Mouse (Mus musculus) urinary bladder, postnatal 10 days (tissue): Measurements from ENCODE around the gene Acer2.
"Not testable (repeated sequence)": the region's sequence is repeated elsewhere in the genome, so short reads cannot be mapped to it uniquely, and the experiment has no call there.

Source experiments
- DNase-seq: peaks from one replicate; pipeline ENCODE4 v3.0.0; 2022; ENCODE audit warnings: low spot score

Gene Acer2

DNA sequence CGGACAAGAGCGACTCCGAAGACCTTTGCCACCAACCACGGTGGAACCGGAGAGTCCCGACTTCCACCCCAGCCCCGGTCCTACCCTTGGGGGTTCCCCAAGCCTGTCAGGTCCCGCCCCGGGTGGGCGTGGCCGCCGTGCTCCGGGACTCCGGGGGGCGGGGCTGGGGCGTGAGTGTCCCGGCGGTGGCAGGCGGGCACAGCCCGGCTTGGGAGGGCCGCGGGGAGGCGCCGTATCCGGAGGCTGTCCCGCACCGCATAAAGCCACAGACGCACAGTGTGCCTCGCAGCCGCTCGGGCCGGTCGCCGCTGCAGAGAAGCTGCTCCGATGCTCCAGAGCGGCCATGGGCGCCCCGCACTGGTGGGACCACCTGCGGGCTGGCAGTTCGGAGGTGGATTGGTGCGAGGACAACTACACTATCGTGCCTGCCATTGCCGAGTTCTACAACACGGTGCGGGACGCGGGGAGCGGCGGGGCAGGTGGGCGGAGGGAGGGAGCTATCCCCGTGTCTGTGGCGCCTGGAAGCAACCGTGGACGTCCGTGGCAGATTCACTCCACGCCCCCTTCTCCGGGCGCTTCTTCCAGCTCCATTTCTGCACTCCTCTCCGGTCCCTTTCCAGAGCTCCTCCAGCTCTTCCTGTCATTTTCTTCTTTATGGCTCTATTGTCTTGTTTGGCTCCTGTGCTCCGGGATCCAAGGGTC lies at the start of gene Acer2:
TSS of gene Acer2 (plus strand) at position 251 of the 702 bp plus-strand sequence.
- peak; percentile 68 for DNase-seq

DNA sequence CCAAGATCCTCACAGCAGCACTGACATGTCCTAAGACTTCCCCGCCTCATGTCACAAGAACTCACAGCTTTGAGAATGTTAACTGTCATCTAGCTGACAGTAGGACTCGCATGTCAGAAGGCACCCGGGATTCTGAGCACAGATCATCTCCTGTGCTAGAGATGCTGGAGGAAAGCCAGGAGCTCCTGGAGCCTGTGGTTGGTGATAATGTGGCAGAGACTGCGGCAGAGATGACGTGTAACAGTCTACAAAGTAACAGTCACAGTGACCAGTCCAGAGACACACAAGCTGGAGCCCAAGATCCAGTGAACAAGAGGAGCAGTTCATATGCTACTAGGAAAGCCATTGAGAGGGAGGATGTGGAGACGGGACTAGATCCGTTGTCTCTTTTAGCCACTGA lies 49.1 kb upstream of the Acer2 start:
- no peak for DNase-seq

DNA sequence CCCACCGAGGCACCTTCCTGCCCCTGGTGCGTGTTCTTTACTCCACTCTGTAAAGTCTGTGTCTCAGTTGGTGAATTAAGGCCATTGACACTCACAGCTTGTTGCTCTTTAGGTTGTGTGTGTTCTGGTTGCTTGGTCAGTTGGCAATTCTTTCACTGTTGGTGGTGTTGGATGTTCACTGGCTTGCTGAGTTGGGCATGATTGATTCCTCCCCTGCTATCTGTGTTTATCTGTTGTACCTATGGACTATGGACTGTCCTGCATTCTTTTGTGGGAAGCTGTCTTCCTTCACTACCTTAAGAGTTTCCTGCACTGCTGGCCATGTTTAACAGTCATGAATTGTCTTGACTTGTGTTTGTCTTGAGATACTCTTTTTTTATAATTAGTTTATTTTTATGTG lies 42.3 kb upstream of the Acer2 start:
- no peak for DNase-seq

DNA sequence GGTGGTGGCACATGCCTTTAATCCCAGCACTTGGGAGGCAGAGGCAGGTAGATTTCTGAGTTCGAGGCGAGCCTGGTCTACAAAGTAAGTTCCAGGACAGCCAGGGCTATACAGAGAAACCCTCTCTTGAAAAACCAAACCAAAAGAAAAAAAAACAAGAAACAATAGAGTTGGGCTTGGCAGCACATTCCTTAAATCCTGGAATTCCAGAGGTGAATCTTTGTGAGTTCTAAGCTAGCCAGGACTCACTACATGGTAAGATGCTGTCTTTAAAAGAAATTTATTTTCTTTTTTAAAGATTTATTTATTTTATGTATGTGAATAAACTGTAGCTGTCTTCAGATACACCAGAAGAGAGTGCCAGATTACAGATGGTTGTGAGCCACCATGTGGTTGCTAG lies 33.1 kb upstream of the Acer2 start:
- not testable (repeated sequence) for DNase-seq

DNA sequence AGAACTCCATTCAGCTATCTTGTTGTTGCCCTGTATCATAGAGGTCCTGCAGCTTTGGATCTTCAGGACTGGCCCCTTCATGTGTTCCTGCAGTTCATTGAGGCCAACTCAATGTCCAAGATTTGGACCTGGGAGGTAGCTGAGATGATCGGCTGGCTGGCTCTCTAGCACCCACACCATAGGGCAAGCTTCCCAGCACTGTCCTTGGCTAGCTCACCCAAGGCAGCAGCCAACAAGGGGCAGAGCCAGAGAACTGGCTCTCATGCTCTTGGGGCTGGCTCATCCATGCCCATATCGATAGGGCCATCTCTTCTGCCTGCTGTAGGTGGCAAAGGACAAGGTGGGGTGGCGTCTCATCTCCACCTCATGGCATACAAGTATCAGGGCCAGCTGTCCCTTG lies 28.8 kb upstream of the Acer2 start:
- no peak for DNase-seq

DNA sequence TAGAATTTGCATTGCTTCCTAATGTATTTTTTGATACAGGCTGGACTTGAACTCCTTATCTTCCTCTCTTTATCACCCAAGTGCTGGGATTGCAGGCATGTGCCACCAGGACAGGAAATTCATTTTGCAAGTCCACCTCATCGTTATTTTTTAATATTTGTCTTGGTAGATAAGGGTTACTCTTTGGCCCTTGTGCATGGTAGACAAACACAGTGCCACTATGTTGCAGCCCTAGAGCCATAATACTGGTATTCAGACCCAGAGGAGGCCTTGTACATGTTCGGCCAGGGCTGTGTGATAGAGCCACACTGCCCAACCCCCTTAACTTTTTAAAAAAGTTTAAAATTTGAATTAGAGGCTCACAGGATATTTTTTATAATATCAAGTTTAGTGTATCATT lies 26.9 kb upstream of the Acer2 start:
- no peak for DNase-seq

DNA sequence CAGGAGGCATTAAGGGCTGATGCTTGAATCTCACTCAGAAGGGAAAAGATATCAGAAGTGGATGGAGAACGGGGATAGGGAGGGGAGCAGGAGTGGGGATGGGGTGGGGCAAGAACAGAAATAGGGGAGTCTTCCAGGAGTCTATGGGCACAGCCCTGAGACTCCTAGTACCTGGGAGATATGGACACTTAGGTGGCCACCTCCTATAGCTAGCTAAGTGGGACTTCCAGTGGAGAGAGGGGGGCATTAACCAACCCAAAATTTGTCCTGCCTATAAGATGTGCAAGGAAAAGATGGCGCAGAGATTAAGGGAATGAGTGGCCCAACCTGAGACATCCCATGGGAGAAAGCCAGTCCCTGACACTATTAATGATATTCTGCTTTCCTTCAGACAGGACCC lies 22.9 kb upstream of the Acer2 start:
- DNase-seq = no peak

DNA sequence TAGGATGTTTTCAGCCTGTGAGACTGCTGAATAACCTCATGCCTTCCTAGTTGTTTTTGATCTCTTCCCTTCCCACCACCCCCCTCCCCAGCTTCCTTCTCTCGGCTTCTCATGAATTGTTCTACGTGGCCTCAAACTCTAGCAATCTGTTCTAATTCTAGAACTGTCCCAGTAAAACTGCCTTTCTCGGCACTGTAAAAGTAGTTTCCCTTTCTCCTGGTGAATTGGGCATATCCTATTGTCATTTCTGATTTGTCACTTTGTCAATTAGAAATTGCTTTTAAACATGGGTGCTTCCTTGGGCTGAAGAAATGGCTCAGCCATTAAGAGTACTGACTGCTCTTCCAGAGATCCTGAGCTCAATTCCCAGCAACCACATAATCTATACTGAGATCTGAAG lies 22.2 kb upstream of the Acer2 start:
- DNase-seq = no peak

DNA sequence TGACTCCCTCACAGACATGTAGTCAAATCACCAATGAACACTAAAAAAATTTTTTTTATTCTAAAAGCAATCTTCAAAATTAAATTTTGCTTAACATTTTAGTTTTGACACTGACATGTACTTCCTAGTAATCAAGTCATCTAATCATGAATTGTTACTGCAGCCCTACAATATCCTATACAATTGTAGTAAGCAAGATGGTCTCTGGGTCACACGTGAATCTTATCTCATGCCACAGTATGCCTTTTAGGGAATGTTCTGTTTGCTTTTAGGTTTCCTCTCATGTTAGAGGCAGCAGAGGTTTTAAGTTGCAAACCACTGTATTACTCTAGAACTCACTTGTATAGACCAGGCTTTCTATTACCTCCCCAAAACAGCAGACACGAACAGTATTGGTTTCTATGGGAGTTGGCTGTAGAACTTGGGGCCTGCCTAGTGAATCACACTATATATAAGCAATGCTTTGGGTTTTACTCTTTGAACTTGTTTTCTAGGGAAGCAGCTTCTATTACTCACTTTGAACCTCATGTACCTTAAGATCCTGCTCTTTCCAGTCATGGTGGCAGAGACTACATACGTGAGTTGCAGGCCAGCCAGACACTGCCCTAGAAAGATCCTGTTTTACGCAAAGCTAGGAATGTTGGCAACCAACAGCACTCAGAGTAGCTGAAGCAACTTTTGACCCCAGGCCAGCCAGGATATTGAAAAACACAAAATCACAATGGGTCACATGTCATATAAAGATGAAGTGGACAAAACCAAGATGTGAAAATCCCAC lies 21.2 kb upstream of the Acer2 start:
- DNase-seq = no peak

DNA sequence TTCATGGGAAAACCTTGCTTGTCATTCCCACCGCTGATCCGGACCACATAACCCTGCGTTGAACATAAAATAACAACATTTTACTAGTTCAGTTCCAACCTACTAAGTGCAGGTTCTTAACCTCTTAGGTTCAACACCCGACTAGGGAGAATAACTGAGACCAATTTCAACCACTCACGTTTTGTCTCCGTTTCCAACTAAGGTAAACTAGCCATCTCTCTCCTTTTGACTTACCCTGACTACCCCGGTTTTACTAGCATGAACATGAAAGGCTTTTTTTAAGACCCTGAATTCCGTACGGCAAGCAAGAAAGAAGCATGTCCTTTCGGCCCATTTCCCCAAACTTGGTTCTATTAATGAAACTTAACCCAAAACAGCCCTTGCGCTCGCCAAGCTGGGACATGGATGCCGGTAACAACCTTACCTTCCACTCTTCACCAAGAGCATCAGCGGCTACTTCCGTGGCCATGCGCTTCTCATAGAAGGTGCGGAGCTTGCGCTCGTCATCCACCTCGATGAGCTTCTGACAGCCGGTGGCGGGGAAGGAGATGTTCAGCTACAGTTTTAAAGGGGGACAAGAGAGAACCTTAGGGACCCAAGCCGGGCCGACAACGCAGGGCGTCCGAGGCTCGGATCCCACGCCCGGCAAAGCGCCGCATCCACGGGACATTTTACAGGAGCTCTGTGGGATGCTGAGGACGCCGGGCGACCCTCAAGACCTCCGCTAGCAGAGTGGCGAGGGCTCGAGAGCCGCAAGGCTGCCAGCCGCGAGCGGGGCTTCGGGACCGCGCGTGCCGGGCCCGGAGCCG lies 17.7 kb upstream of the Acer2 start:
- DNase-seq = no peak

DNA sequence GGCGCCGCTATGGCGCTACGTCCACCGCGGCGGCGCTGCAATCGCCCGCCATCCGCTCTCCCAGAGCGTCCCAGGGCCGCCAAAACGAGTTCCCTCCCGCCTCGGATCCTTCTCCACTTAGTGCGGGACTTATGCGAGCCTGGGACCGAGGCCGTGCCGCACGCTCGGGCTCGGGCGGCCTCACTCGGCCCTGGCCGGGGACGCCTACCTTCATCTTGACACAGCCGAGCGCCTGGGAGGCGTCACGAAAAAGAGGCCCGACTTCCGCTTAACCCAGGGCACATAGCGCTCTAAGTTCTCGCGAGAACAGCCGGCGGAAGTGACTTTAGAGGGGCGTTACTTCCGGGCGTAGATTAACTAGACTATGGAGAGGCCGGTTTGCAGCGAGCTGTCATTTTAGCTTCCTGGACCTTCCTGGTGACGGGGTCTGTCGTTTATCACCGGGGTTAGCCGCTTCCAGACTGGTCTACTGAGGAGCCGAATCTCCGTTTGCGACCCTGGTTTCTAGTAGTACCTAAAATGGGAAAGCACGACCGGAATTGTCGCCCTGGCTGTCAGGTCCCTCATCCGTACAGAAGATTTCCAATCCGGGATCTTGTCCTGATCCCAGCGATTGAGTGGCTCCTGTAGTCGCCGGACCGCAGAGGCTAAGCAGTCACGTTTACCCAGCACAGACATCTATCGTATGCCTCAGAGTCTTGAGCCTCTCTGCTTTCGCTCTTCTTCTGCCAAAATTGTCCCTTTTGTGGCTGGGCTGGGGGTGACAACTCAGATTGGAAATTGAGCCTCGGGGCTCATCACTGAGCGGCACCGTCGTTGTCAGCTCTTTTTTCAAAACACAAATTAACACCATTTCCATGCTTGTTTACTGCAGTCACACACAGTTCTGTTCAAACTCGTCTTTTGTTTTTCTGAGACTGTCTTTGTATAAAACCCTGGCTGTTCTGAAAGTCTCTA lies 16.8 kb upstream of the Acer2 start, which contains the start of gene Rps6:
TSS of gene Rps6 (minus strand) at position 300 of the 957 bp plus-strand sequence.
- DNase-seq = peak; percentile 86

DNA sequence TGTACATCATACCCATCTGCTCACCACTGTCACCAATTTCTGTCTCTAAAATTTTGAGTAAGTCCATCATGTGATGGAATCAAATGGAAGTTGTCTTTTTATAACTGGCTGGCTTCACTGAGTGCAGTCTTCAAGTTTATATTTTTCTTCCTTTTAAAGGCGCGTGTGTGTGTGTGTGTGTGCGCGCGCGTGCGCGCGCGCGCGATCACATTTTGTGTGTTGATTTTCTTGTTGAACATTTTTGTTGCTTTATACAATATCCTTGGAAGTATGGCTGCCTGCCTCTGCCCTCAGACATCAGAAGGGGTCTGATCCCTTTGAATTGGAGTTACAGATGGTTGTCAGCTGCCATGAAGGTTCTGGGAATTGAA lies 16.1 kb upstream of the Acer2 start:
- no peak for DNase-seq

DNA sequence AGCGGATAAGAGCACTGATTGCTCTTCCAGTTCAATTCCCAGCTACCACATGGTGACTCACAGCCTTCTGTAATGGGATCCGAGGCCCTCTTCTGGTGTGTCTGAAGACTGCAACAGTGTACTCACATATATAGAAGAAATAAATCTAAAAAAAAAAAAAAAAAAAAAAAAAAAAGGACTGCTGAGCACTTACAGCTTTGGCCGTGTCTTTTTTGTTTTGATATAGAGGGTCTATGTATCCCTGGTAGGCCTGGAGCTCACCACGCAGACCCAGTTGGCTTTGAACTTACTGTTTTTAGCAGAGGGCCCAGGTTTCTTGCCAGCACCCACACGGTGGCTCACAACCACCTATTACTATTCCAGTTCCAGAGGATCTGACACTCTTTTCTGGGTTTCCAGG lies 10.1 kb upstream of the Acer2 start:
- DNase-seq = no peak

DNA sequence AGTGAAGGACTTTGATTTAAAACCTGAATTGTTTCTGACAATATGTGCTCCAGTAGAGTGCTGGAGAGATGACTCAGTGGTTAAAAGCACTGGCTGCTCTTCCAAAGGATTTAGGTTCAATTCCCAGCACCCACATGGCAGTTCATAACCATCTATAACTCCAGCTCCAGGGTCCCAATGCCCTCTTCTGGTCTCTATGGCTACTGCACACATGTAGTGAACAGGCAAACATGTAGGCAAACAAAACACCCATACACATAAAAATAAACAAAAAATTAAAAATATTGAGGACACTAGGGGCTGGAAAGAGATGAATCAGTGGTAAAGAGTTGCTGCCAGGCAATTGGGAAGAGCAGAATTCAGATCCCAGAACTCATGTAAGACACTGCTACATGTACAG lies 2.2 kb upstream of the Acer2 start:
- no peak for DNase-seq

DNA sequence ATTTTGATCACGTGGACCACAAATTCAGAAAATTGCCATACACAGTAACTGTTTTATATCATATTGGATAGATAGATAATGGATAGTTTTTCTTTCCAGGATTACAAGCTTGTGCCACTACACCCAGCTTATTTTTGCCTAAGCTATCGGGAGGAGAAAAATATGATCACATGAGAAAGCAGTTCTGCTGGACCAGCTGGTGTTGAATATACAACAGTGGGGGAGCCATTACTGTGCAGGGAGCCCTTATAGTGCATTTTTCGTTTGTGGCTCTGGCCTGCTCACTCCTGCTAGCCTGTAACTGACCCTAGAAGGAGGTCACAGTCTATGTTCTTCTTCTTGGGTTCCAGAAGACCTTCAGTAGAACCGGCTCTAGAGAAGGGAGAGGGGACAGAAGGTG lies 1.1 kb upstream of the Acer2 start:
- DNase-seq = no peak

DNA sequence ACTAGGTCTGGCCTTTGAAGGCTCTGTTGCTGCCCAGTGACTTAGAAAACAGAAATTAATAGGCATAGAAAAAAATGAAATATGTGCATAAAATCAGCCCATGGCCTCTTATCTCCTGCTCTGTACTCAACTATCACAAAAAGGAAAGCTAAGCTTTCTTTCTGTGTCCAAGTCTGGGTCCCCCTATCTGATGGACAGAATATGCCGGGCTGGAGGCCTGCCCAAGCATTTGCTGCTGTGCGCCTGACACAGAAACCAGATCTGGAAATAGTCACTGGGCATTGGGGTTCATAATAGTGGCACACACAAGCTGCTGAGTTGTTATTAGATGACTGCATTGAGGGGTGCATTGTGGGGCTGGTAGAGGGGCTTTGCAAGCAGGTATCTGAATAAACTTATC lies 5.3 kb downstream of the Acer2 start:
- DNase-seq = no peak

DNA sequence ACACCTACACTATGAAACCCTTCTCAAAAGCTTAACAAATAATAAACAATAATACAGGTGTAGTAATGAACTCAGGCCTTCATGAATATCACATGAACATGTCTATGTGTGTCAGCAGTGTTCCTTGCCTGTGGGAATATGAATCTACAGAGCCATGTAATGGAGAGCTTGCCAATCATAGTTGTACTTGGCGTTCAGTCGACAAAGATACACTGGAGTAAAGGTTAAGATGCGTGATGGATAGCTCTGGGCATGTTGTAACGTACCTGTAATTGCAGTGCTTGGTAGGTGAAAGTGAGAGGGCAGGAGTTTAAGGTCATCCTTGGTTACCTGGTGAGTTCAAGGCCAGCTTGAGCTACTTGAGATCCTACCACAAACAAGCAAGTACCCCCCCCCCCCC lies 7.0 kb downstream of the Acer2 start:
- no peak for DNase-seq

DNA sequence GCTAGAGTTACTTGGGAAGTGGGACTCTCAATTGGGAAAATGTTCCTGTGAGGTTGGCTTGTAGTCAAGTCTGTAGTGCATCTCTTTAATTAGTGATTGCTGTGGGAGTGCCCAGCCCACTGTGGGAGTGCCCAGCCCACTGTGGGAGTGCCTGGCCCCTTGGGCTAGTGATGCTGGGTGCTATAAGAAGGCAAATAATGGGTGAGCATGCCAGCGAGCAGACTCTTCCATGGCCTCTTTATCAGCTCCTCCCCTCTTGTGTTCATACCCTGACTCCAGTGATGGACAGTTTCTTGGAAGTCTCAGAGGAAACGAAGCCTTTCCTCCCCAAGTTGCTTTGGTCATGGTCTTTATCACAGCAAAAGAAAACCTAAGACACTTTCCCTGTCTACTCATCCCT lies 8.2 kb downstream of the Acer2 start:
- DNase-seq = no peak

DNA sequence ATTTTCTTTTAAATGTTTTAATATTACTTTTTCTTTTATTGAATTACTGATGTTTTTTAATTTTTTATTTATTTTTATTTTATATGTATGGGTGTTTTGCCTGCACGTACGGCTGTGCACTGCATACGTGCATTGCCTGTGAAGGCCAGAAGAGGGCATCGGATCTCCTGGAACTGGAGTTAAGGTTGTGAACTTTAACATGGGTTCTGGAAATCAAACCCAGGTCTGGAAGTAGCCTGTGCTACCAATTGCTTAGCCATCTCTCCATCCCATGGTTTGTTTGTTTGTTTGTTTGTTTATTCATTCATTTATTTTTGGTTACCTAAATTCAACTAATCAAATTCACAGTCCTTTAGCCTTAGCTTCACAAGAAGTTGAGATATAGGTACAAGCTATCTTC lies 10.7 kb downstream of the Acer2 start:
- no peak for DNase-seq

DNA sequence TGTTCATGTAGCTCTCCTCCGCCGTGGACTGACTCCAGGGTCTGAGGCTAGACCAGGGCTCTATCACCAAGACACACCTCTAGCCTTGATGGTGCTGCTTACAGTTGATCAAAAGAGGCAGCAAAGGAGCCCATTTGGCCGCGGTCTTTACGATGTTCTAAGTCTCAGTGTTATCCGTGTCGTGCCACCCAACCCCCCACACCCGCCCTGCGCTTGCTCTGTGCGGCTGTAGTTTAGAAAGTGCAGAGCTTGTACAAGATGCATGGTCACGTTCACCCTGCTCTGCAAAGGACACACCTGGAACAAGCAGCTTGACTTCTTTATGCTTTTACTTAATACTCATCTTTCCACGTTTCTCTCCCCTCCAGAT lies 11.6 kb downstream of the Acer2 start:
- no peak for DNase-seq

DNA sequence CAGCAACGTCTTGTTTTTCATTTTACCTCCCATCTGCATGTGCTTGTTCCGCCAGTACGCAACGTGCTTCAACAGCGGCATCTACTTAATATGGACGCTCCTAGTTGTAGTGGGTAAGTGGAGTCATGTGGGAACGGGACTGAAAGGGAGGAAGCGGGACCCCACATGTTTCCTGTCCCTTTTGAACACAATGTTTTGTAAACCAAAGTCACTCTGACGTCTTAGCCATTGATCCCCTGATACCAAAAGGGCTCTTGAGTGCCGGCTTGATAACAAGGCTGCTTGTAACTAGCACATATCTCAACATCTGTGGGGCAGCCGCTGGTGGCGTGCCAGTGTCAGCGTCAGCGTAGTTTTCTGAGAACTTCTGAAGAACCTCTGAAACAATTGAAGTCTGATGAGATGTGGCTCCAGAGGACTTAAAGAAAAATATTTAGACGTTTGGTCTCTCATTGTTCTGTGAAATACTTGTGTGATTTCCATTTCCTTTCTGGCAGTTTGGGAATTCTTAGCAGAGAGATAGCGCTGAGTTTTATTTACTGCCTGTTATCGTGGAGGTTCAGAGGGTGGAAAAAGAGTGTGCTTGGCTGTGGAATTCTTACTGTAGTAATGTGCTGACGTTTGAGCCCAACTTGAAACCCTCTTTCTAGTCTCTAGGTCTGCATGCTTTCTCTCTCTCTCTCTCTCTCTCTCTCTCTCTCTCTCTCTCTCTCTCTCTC lies 12.1 kb downstream of the Acer2 start:
- DNase-seq = no peak
